Mouse (Mus musculus) thymus, postnatal 4 days (tissue): ENCODE data around the gene Gm10762.
A peak's percentile ranks its signal among the peaks of the same experiment; 100 is the strongest.

Source experiments
- DNase-seq: peaks from one replicate; pipeline ENCODE4 v3.0.0; 2021

Gm10762 gene

GRCm38 (mm10) chr2:128967661-128968441 is at the start of gene Gm10762:
Gm10762 (minus strand) TSS chr2:128967725.
- DNase-seq = peak; percentile 80

GRCm38 (mm10) chr2:129008867-129009266 is 41.3 kb upstream of the Gm10762 start:
- peak; percentile 14 for DNase-seq

- no peak for DNase-seq
Measured at GRCm38 (mm10) chr2:129006194-129006749, 38.7 kb upstream of the Gm10762 start.

GRCm38 (mm10) chr2:129004872-129005271 is 37.3 kb upstream of the Gm10762 start:
- DNase-seq = no peak

GRCm38 (mm10) chr2:128984746-128985145 is 17.2 kb upstream of the Gm10762 start:
- DNase-seq = no peak

- DNase-seq = no peak
Measured at GRCm38 (mm10) chr2:128975572-128975971, 8.0 kb upstream of the Gm10762 start.

GRCm38 (mm10) chr2:128972301-128972700 is 4.8 kb upstream of the Gm10762 start:
- DNase-seq = no peak

- no peak for DNase-seq
Measured at GRCm38 (mm10) chr2:128968475-128969083, 1.1 kb upstream of the Gm10762 start.

- DNase-seq = peak; percentile 98
Measured at GRCm38 (mm10) chr2:128966641-128967580, 614 bp downstream of the Gm10762 start, which contains the start of gene Zc3h6. Zc3h6 (plus strand) TSS chr2:128967402.

GRCm38 (mm10) chr2:128966236-128966635 is 1.3 kb downstream of the Gm10762 start:
- no peak for DNase-seq

GRCm38 (mm10) chr2:128965505-128966105 is 1.9 kb downstream of the Gm10762 start:
- peak; percentile 21 for DNase-seq

GRCm38 (mm10) chr2:128954186-128954585 is 13.3 kb downstream of the Gm10762 start:
- DNase-seq = no peak

- DNase-seq = no peak
Measured at GRCm38 (mm10) chr2:128947962-128948588, 19.4 kb downstream of the Gm10762 start.

GRCm38 (mm10) chr2:128943538-128944528 is 23.7 kb downstream of the Gm10762 start, which contains the start of gene Zc3h8:
Zc3h8 (minus strand) TSS chr2:128944077.
- DNase-seq = peak; percentile 99

- DNase-seq = no peak
Measured at GRCm38 (mm10) chr2:128936256-128936655, 31.3 kb downstream of the Gm10762 start.

GRCm38 (mm10) chr2:128930704-128931103 is 36.8 kb downstream of the Gm10762 start:
- DNase-seq = no peak

GRCm38 (mm10) chr2:128928446-128928845 is 39.1 kb downstream of the Gm10762 start:
- DNase-seq = peak; percentile 32

- DNase-seq = no peak
Measured at GRCm38 (mm10) chr2:128924799-128925198, 42.7 kb downstream of the Gm10762 start.
